Comparison of ENCODE assay signal across 8 mouse cellular contexts in the genomic region with DNA sequence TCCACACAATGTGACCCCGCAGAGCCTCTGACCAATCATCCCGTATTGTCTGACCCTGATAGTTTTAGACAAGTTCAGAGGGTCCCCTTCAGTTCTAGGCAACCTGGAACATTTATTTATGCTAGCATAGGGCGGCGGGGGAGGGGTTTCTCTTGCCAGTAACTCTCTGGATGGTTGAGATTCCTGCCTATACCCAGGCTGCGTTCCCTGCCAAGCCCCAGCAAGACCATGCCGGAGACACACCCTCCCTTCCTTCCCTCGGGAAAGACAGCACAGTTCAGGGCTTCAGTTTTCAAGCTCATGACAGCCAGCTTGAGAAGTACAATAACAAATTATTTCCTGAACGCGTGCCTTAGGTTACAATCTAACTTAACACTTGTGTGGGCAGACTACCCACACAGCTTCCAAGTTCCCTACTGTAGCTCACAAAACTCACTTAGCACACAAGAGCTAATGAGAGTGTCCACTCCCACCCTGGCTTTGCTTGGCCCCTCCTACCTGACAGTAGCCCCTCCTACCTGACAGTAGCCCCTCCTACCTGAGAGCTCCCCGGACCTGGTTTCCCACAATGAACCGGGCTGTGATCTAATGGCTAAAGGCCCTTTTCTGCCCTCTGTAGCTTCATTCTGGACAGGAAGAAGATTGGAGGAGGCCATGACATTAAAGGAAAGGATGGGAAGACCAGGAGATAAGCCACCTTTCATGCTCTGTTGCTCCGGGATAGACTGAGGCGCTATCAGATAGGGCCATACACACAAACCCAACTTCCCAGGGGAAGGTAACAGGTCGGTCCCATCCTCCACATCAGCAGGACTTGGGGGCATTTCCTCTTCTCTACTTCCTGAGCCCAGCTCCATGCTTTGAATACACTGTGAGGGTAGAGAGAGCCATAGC. TPM values are rescaled to one million over a fixed set of nuclear protein-coding genes. Genes with fewer than 3 reads are reported as not detected.
DNase-seq lines count a peak whose midpoint lies in the region; ATAC-seq and TF ChIP-seq lines count a peak whose summit lies in the region.

No protein-coding gene starts in this region.

- H3K27me3 ChIP-seq in ES-Bruce4 (ENCODE audit: control insufficient read depth, insufficient read depth, low read length, poor library complexity, severe bottlenecking): no peaks in the 10 kb centered on the region
- H3K27me3 ChIP-seq in heart, embryonic 11.5 days (ENCODE audit: control insufficient read depth, insufficient read depth, low read length): no peaks in the 10 kb centered on the region
- no peaks in the 10 kb centered on the region for H3K27me3 ChIP-seq in lung, embryonic 16.5 days (ENCODE audit: control insufficient read depth, insufficient read depth, low read depth, low read length)

- no peaks in the 10 kb centered on the region for H3K36me3 ChIP-seq in ES-Bruce4 (ENCODE audit: control insufficient read depth, insufficient read depth, low read length, poor library complexity, severe bottlenecking)
- H3K36me3 ChIP-seq in heart, embryonic 11.5 days (ENCODE audit: control insufficient read depth, insufficient read depth, low read length): no peaks in the 10 kb centered on the region
- peaks cover 4% of the 10 kb centered on the region for H3K36me3 ChIP-seq in lung, embryonic 16.5 days (ENCODE audit: control insufficient read depth, insufficient read depth, low read length)

- peak overlapping the region; percentile 23; the same call in 1 of the 2 replicates for H3K4me3 ChIP-seq in ES-Bruce4 (ENCODE audit: low read depth, low read length)
- no peak overlapping the region for H3K4me3 ChIP-seq in heart, embryonic 11.5 days (ENCODE audit: low read depth, low read length)
- H3K4me3 ChIP-seq in lung, embryonic 16.5 days (ENCODE audit: low read length): no peak overlapping the region

- peak overlapping the region; percentile 22 for H3K4me2 ChIP-seq in heart, embryonic 11.5 days
- peak overlapping the region; percentile 44 for H3K4me2 ChIP-seq in lung, embryonic 16.5 days (ENCODE audit: low read depth, low read length)

- no peak overlapping the region for H3K27ac ChIP-seq in ES-Bruce4 (ENCODE audit: insufficient read depth, low read length)
- H3K27ac ChIP-seq in heart, embryonic 11.5 days (ENCODE audit: low read depth, low read length): peak overlapping the region; percentile 88
- H3K27ac ChIP-seq in lung, embryonic 16.5 days (ENCODE audit: low read length): peak overlapping the region; percentile 93

- H3K4me1 ChIP-seq in ES-Bruce4 (ENCODE audit: control insufficient read depth, insufficient read depth, low read length): no peaks in the 10 kb centered on the region
- peaks cover 33% of the 10 kb centered on the region for H3K4me1 ChIP-seq in heart, embryonic 11.5 days (ENCODE audit: control insufficient read depth, insufficient read depth, low read length)
- peaks cover 35% of the 10 kb centered on the region for H3K4me1 ChIP-seq in lung, embryonic 16.5 days (replicated peaks; ENCODE audit: control insufficient read depth, insufficient read depth, low read length)

- 36% methylated on average over 14 of the region's 14 CpGs for WGBS in heart, embryonic 11.5 days (ENCODE audit: insufficient replicate concordance)
- 37% methylated on average over 14 of the region's 14 CpGs for WGBS in lung, embryonic 16.5 days

- peak; percentile 56 for ATAC-seq in heart, embryonic 11.5 days (replicated peaks; ENCODE audit: insufficient number of reproducible peaks, low FRiP score, low TSS enrichment)
- ATAC-seq in lung, embryonic 16.5 days (ENCODE audit: low read depth): peak; percentile 70

- TF ChIP-seq CTCF in ES-Bruce4 (IDR thresholded peaks at IDR 0.05; ENCODE audit: low read depth, low read length): no peak

- no peak for TF ChIP-seq POLR2A in ES-Bruce4 (IDR thresholded peaks at IDR 0.05; ENCODE audit: insufficient read depth, low read length)

- DNase-seq in adrenal gland, adult 8-10 months: peak; percentile 33
- DNase-seq in kidney, adult 9 months: peak; percentile 72
- peak; percentile 43 for DNase-seq in thymus, postnatal 14 days
- DNase-seq in frontal cortex, postnatal 10 days (ENCODE audit: low spot score in 2 of 2): no peak
- no peak for DNase-seq in cerebellum, postnatal 25 days

- H3K9ac ChIP-seq in ES-Bruce4 (ENCODE audit: low read depth, poor library complexity, severe bottlenecking): no peak overlapping the region
- peak overlapping the region; percentile 49 for H3K9ac ChIP-seq in heart, embryonic 11.5 days (ENCODE audit: low read depth, low read length)
- H3K9ac ChIP-seq in lung, embryonic 16.5 days (ENCODE audit: low read length): no peak overlapping the region

- H3K9me3 ChIP-seq in ES-Bruce4 (replicated peaks; ENCODE audit: control insufficient read depth, insufficient read depth, low read length, poor library complexity, severe bottlenecking): no peaks in the 10 kb centered on the region
- no peaks in the 10 kb centered on the region for H3K9me3 ChIP-seq in heart, embryonic 11.5 days (replicated peaks; ENCODE audit: control insufficient read depth, low read length)
- no peaks in the 10 kb centered on the region for H3K9me3 ChIP-seq in lung, embryonic 16.5 days (ENCODE audit: control insufficient read depth, low read length)

- no peak for TF ChIP-seq EP300 in ES-Bruce4 (IDR thresholded peaks at IDR 0.05; ENCODE audit: insufficient read depth, low read depth, low read length)

RNA-seq across cellular contexts. Expression of a gene that starts 46.6 kb away (rescaled TPM):
- 0.25 and 0.30 TPM in 2 replicates for polyA plus RNA-seq in ES-Bruce4 (2011; ENCODE audit: insufficient read depth, insufficient read length, low read depth, missing spikeins)
- total RNA-seq in adrenal gland, adult 8-10 months (2022): 1 to 10 TPM; 1.1 to 4.2 (median 3.2) TPM
- polyA plus RNA-seq in heart, embryonic 11.5 days (2014; fragmentation: Nextera tagmentation; extraction: Ambion mirVana): 3.6 and 4.3 TPM in 2 replicates
- 4.4 and 4.6 TPM in 2 replicates for polyA plus RNA-seq in lung, embryonic 16.5 days (2015; fragmentation: Nextera tagmentation; extraction: Ambion mirVana)

Comparison
In these comparisons a context has a peak if more than half of its experiments do, and no peak if none do; other contexts are left out.
1. DNase-seq: peak in adrenal gland, adult 8-10 months (single experiment), kidney, adult 9 months (single experiment) and thymus, postnatal 14 days (single experiment); none in frontal cortex, postnatal 10 days (0 of 2) and cerebellum, postnatal 25 days (0 of 2).